Mouse (Mus musculus) erythroblast, adult 5-6 weeks (primary cell): ENCODE measurements around the gene Rbbp8nl. TPM values are rescaled to one million over a fixed set of nuclear protein-coding genes. Genes with fewer than 3 reads are reported as not detected.
"Not testable (repeated sequence)": the region's sequence is repeated elsewhere in the genome, so short reads cannot be mapped to it uniquely, and the experiment has no call there.

Experiments used
- ATAC-seq: replicated peaks from 2 replicates; pipeline ENCODE4 v1.8.0; 2016; ENCODE audit warnings: moderate number of reproducible peaks, mild to moderate bottlenecking, moderate TSS enrichment, inconsistent platforms; ENCODE audit not compliant: poor library complexity, low FRiP score, severe bottlenecking
- total RNA-seq, 2 experiments: library from RNA; stranded (forward) in 1 of 2; stranded (reverse) in 1 of 2; fragments of 150-400 nt in 1 of 2; fragments of 200-764, 138-1000 nt in 1 of 2; gene quantifications; 2 replicates each; pipeline versions ENCODE4 v1.2.3 to v1.2.4; 2015 to 2017; ENCODE audit warnings: low replicate concordance in 2 of 2

Rbbp8nl gene
- total RNA-seq, 2 experiments from 2014 or later, result not detected

- ATAC-seq, result not testable (repeated sequence)
These were observed 29.7 kb downstream of the Rbbp8nl start for GRCm38 (mm10) chr2:180259826-180260609.

- ATAC-seq, result not testable (repeated sequence)
These were observed 30.7 kb downstream of the Rbbp8nl start for GRCm38 (mm10) chr2:180258951-180259484.

GRCm38 (mm10) chr2:180257963-180258865, 31.5 kb downstream of the Rbbp8nl start:
- no peak for ATAC-seq

GRCm38 (mm10) chr2:180257001-180257521, 32.6 kb downstream of the Rbbp8nl start, which contains the start of gene Rps21:
Gene Rps21 (plus strand): TSS chr2:180257377.
- peak; percentile 94 for ATAC-seq

GRCm38 (mm10) chr2:180256296-180257000, 33.2 kb downstream of the Rbbp8nl start:
- peak; percentile 29 for ATAC-seq

- ATAC-seq, result no peak
These were observed 34.0 kb downstream of the Rbbp8nl start for GRCm38 (mm10) chr2:180255701-180256100.

GRCm38 (mm10) chr2:180254436-180255209, 35.1 kb downstream of the Rbbp8nl start:
- ATAC-seq, result no peak

GRCm38 (mm10) chr2:180251838-180252237, 37.8 kb downstream of the Rbbp8nl start:
- ATAC-seq, result no peak

- peak; percentile 88 for ATAC-seq
These were observed 38.6 kb downstream of the Rbbp8nl start for GRCm38 (mm10) chr2:180250930-180251611.

- no peak for ATAC-seq
These were observed 40.6 kb downstream of the Rbbp8nl start for GRCm38 (mm10) chr2:180248947-180249660.

GRCm38 (mm10) chr2:180247916-180248315, 41.8 kb downstream of the Rbbp8nl start:
- ATAC-seq, result no peak

GRCm38 (mm10) chr2:180243108-180243507, 46.6 kb downstream of the Rbbp8nl start:
- ATAC-seq, result no peak

- ATAC-seq, result no peak
These were observed 51.1 kb downstream of the Rbbp8nl start for GRCm38 (mm10) chr2:180238591-180238990.

GRCm38 (mm10) chr2:180237601-180238345, 51.9 kb downstream of the Rbbp8nl start:
- ATAC-seq, result no peak

GRCm38 (mm10) chr2:180236930-180237329, 52.7 kb downstream of the Rbbp8nl start:
- peak; percentile 86 for ATAC-seq

GRCm38 (mm10) chr2:180236500-180236899, 53.2 kb downstream of the Rbbp8nl start:
- ATAC-seq, result peak; percentile 59

GRCm38 (mm10) chr2:180235788-180236187, 53.9 kb downstream of the Rbbp8nl start:
- no peak for ATAC-seq
